Mouse (Mus musculus) heart, adult 9 months (tissue): ENCODE data around the gene Usp38.
"Not testable (repeated sequence)": the region's sequence is repeated elsewhere in the genome, so short reads cannot be mapped to it uniquely, and the experiment has no call there.

Experiments used
- DNase-seq, 2 experiments: peaks; one replicate each; pipeline ENCODE4 v3.0.0; 2022; ENCODE audit warnings: low spot score in 2 of 2

Usp38 gene

DNA sequence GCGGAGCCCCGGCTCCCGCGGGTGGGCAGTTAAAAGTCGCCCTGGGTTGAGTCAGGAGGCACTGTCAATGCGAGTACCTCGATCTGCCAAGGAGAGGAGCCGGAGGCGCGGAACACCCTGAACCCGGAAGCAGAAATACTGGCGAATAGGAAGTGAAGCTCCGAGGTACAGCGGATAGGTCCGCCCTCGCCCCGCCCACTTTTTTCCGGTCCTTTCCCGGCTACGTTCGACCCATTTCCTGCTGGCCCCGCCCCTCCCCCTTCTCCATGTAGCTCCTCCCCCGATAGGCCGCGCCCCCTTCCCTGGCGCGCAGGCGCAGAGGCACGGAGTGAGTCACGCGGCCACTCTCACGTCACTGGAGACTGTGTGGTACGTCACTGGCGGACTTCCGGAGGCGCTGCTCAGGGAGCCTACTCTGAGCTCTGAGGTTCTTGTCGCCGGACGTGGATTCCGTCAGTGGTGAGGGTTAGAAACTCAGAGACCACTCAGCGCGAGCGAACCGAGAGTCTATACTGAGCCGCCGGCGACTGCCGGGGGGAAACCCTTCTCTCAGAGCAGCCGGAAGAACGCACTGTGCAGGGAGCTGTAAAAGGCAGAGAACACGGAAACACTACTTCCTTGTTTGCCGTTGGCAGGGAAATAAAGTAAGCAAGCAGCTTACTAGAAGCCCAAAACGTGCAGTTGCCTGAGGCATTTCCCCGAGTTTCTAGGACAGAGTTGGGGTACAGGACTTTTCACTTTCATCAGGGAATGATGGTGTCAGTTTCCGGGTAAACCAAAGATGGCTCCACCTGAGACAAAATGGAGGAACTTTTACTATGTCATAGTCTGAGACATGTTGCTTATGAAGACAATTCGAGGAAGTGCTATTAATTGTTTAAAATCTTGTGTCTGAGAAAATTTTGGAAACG lies at the start of gene Usp38:
Usp38 (minus strand) TSS at position 140 of the 911 bp plus-strand sequence.
- DNase-seq, result peak; percentile 97 to 98

- DNase-seq, result no peak
These were observed 47.8 kb upstream of the Usp38 start for GRCm38 (mm10) chr8:81062566-81062965.

DNA sequence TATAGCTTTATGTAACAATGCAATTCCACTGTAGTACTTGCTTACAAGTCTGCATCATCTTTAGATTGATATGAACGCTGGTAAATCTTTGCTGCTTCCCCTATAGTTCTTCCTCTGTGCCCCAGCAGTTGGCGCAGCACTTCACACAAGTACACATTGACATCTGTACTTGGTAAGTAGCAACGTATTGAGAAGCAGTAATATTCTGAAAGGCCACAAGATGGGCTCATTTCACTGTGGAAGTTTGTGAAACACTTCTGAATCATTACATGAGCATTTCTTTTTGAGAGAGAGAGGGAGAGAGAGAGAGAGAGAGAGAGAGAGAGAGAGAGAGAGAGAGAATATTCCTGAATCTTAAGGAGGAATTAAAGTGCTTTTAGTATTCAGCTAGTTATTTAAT lies 47.2 kb upstream of the Usp38 start:
- DNase-seq, result no peak

DNA sequence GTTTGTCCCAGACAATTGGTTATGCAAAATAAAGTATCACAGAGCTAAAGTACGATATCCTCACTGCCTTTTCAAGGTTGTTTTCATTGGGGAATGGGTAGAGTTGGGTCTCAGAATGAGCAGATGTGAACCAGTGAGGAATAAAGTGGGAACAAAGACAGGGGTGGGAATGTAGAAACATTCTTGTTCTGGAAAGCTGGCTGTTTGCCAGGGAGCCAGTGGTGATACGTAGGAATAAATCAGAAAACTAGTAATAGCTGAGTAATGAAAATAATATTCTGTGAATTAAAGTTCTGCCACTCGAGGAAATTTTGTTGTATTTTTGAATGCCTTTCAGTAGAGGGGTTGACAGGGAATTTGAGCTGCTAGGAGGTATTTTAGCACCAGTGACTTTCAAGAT lies 29.5 kb upstream of the Usp38 start:
- no peak for DNase-seq

DNA sequence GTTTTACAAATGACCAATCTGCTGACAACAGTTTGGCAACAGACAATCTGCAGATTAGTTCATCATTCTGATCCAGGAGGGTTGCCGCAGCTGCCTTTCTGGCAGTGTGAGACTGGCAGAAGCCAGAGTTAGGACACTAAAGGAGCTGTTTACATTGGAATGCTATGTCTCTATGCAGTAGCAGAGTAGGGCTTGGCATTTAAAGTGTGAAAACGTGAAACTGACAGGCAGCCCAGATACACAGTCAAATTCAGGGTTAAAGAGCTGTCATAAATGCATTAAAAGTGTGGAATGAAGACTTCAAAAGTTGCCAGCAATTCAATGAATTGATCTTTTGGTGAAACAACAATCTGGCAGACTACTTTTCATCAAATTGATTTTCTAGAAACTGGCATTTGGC lies 13.3 kb upstream of the Usp38 start:
- DNase-seq, result no peak

- DNase-seq, result not testable (repeated sequence)
These were observed 2.8 kb upstream of the Usp38 start for GRCm38 (mm10) chr8:81017548-81017947.

DNA sequence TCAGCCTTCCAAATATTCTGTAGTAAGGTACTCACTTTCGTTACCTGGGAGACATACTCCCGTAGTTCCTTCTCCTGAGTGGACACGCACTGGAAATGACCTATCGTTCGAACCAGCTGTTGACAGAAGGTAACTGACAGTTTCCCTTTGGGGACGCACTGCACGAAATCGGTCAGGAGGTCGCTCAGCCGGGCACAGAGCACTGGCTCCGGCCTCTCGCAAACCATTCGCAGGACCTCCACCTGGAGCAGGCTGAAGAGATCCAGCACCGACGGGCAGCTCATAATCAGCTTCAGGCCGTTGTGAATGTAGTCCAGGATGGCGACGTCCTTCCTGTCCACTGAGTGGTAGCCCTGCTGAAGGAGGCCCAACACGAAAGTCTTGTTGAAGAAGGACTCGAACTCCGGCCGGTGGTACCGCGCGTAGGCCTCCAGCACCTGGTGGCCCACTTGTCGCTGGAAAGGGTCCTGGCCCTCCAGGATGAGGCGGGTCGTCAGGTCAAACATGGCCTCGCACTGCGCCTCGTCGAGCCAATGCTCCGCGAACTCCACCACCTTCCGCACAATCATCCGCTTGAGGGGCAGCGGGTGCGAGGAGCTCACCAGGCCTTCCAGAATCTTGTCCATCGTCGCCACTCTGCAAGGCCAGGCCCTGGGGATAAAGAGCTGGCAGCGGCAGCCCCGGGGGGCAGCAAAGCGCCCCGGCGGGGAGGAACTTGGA lies 757 bp downstream of the Usp38 start:
- no peak for DNase-seq

- no peak for DNase-seq
These were observed 2.0 kb downstream of the Usp38 start for GRCm38 (mm10) chr8:81012699-81013098.

DNA sequence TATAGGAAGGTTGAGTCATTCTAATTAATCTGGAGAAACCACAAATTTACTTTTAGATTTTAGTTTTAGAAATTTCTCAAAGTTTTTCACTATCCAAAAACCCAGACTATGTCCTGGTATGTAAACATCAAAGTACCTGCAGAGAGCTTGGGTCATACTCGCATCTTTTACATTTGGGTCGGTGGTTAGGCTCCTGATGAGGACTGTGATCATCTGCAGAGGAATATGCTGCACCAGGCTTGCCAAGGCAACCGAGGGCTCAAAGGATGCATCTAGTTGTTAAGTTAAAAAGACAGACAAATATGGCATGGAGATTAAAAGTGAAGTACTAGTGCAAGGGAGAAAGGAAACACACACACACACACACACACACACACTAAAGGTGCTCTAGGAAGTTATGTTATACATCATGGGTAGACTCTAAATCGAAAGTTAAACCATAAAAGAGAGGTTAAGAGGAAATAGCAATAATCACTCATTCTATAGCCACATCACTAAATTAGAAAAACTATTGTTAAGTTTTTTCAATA lies 2.6 kb downstream of the Usp38 start:
- DNase-seq, result no peak

- no peak for DNase-seq
These were observed 4.3 kb downstream of the Usp38 start for GRCm38 (mm10) chr8:81010386-81010785.

DNA sequence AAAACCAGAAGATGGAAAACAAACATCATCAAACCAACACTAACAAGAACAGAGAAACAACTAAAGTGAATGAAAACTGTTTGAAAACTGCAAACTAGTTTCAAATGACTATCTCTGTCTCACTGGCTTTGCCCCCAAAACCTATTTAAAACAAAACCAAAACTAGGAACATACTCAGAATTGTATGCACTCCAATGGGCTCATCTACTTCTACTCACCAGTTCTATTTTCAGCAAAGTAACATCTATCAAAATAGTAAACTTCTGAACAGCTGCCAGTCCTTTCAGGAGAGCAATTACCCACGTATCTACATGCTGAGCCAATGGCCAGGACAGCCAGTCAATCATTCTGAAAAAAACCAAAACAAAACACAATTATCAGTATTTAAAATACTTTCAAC lies 9.6 kb downstream of the Usp38 start:
- DNase-seq, result no peak

- no peak for DNase-seq
These were observed 18.1 kb downstream of the Usp38 start for GRCm38 (mm10) chr8:80996632-80997031.

GRCm38 (mm10) chr8:80991937-80992336 lies 22.8 kb downstream of the Usp38 start:
- peak; percentile 31 to 52 for DNase-seq

- DNase-seq, result peak; percentile 12 to 44
These were observed 31.9 kb downstream of the Usp38 start for GRCm38 (mm10) chr8:80982829-80983228.

- DNase-seq, result no peak
These were observed 33.0 kb downstream of the Usp38 start for GRCm38 (mm10) chr8:80981696-80982095.

DNA sequence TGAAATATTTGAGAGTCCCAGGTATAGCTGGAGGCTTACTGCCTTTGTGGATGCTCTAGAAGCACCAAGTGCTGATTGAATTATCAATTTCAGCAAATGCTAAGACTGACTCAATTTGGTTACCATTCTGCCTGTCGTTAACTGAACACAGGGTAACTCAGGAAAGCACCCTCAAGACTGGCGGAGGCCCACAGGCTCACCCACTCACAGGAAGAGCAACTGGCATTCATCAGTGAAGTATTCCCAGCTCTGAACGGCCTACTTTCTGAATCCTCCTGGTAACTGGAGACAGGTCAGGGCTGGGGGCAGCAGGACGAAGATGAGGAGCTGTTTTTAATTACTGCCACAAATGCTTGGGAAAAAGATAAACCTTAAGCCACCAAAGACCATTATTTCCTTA lies 34.7 kb downstream of the Usp38 start:
- no peak for DNase-seq

GRCm38 (mm10) chr8:80977231-80977630 lies 37.5 kb downstream of the Usp38 start:
- peak; percentile 24 to 29 for DNase-seq

DNA sequence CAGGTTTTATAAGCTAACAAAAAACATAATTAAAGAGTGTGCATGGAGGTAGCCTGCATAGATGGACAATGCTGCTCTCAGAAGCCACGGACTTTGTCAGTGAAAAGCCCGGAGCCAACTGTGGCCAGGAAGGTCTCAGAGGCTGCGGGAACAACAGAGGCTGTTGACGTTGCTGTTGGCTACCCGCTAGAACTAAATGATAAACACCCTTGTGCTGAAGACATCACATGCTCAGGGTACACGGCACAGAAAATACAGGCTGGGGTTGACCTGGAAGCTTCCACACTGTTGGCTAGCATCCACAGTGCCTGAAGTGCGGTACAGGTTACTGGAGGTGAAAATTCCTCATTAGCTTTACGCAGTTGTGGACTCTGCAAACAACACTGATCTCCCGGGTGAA lies 43.6 kb downstream of the Usp38 start:
- DNase-seq, result peak; percentile 17 to 28

GRCm38 (mm10) chr8:80970000-80970685 lies 44.6 kb downstream of the Usp38 start:
- DNase-seq, result no peak

DNA sequence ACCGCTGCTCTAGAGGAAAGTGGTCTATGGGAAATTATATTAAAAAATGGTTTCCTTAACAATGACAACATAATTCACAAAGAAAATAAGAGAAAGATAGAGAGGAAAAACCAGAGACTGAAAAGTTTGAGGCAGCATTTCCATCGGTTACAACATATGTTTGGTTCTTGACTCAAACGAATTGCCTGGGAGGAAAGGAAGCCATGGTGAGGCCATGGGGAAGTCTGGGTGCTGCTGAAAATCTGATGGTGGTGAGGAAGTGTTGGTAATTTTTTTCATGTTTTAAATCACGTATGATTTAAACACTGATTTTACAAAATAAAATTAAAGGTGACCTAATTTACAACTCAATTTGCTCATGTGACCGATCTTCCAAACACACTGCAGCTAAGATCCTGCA lies 45.3 kb downstream of the Usp38 start:
- no peak for DNase-seq

DNA sequence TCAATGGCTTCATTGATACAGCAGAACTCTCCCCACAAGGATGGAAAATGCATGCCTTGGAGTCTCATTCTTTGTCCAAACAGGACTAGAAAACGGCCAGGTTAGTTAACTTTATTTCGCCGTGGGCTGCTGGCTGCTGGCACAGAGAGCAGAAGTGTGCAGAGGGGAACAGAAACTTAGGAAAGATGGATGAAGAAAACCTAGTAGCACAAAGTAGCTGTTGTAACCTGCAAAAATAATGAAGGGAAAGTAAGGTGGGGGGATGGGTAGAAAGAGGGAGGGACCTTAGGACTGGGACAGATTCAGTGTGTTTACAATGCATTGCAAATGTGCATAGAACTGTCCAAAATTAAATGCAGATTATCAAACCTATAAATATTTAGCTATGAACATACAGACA lies 51.6 kb downstream of the Usp38 start:
- no peak for DNase-seq

DNA sequence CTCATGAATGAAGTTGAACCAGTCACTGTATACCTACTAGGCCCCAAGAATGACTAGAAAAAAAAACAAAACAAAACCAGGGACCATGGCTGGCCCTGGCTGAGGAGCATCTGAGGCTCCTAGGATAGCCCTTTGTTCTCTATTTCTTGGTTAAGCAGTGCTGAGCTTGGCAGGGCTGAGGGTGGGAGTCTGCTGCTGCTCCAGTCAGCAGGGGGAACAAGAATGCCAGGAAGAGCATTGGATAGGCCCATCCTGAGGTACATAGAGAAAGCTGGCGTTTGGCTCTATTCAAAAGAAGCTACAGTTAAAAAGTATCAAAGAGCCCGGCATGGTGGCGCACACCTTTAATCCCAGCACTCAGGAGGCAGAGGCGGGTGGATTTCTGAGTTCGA lies 52.1 kb downstream of the Usp38 start:
- DNase-seq, result no peak
